Mouse (Mus musculus) adrenal gland, postnatal 14 days (tissue): Measurements from ENCODE around the gene Rnf10. TPM values are rescaled to one million over a fixed set of nuclear protein-coding genes. Genes with fewer than 3 reads are reported as not detected.
A peak's percentile ranks its signal among the peaks of the same experiment; 100 is the strongest.

Experiments used
- DNase-seq: peaks from one replicate; pipeline ENCODE4 v3.0.0; 2021; ENCODE audit warnings: mixed read lengths
- total RNA-seq: library from RNA; stranded (reverse); gene quantifications from 2 replicates; pipeline ENCODE4 v1.2.3, GENCODE M21; 2021

Rnf10 gene
- total RNA-seq, 1 experiment from 2014 or later: 262 TPM

DNA sequence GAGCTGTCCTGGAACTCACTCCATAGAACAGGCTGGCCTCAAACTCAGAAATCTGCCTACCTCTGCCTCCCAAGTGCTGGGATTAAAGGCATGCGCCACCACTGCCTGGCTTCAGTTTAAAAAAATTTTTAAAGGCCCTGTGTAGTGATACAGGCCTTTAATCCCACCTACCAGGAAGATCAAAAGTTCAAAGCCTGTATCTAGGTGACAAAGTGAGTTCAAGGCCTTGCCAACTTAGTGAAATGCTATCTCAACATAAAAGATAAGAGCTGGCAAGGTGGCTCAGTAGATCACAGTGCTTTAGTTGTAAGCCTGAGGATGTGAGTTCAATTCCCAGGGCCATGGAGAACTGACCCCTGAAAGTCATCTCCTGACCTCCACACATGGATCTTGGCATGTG, 5.4 kb upstream of the Rnf10 start:
- DNase-seq: no peak

DNA sequence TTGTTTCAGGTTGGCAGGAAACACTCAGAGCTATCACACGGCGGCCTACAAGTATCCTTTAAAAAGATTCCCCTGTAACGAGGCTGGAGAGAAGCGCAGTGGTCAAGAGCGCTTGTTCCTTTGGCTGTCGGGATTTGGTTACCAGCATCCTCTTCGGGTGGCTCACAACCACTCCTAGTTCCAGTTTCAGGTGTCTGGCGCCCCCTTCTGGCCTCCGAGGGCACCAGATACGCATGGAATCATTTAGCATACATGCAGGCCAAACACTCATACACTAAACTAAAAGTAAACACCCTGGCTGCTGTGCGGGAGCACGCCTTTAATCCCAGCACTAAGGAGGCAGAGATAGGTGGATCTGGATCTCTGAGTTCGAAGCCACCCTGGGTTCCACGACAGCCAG, 3.3 kb upstream of the Rnf10 start:
- DNase-seq: peak; percentile 41

DNA sequence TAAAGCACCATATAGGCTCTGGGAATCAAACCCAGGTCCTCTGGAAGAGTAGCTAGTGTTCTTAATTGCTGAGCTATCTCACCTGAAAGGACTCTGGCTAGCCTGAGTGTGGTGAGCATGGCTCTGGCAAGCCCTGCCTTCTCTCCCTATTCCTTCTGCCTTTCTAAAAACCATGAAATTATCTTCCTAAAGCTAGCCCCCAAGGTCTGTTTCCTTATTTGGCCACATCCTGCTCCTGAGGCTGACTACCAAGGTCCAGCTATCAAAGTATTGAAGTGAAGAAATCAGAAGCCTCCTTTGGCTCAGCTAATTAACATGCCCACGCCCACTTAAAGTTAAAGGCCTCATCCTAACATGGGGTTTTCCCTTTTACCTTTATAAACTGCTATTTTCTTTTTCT, 2.1 kb upstream of the Rnf10 start:
- DNase-seq: peak; percentile 49

DNA sequence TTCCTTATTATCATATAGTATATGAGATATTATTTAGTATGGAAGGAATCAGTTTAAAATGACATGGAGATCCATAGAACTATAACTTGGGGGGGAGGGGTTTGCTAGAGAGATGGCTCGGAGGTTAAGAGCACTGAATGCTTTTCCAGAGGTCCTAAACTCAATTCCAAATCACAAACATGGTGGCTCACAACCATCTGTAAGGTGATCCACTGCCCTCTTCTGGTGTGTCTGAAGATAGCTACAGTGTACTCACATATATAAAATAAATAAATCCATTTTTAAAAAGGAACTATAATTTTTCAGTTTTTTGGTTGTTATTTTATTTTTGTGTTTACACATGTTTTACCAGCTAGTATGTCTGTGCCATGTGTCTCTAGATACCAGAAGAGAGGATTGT, 1.7 kb upstream of the Rnf10 start:
- no peak for DNase-seq

- no peak for DNase-seq
These were observed 944 bp upstream of the Rnf10 start for GRCm38 (mm10) chr5:115273549-115274135.

DNA sequence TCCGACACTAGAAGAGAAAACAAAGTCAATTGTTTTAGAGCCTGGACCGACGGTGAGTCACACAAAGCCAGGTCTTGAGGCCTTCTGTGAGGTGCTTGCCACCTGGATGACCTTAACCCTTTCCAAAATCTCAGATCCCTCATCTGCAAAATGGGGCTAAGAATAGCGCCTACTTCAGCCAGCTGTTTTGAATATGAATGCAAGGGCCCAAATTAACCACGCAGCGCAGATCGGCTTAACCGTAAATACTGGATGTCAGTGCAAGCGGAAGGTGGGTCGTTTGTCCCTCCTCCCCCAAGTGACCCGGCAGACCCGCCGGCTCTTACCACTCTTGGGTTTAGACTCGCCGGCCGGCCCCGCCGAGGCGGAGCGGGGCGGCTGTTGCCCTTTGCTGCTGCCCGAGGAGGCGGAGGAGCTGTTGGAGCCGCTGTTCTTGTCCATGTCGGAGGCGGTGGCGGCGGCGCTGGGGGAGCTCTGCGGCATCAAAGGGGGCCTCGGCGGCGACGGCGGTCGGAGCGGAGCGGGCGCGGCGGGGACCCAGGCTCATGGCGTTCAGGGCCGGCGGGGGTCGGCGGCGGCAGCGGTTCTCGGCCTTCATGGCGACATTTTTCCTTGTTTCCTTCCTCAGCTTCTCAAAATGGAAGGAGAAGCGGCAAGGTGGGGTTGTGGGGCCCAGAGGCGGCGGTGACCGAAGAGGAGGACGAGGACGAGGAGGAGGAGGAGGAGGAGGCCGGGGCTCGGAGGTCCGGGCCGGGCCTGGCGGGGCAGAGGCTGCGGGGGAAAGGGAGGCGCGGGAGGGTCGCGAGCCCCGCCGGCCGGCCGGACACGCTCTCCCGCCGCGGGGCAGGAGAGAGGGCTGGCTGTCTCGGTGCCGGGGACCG, 527 bp downstream of the Rnf10 start:
- peak; percentile 67 for DNase-seq

DNA sequence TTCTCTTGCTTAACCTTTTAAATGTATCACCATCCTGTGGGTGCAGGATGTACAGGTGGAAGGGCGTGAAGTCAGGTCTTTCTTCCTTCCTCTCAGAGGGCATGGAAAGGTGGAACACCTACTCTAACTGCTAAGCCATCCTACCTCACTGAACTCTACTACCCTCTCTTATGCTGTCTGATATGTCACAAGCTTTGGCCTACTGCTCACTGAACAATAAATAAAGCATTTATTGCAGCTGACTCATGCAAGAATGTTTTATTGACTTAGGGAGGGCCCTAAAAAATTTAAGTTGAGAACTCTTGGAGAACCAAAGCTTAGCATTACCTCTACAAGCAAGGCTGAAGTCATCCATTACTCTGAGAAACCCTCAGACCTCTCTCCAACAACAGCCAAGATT, 2.7 kb downstream of the Rnf10 start:
- no peak for DNase-seq

DNA sequence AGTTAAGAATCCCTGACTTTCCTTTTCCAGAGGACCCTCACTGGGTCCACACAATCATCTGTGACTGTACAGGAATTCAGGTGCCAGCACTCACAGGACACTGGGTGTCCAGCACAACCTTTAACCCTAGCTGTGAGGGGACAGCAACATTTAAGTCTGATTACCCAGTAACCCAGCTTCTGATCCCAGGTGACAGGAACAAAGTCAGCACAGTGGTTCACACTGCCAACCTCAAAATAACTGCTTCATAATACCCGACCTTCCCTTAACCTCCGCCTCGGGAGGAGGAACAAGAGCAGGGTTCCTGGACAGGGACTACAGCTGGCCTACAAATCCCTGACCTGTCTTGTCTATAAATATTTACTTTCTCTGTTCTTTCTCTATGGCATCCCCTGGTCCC, 4.4 kb downstream of the Rnf10 start:
- DNase-seq: no peak

DNA sequence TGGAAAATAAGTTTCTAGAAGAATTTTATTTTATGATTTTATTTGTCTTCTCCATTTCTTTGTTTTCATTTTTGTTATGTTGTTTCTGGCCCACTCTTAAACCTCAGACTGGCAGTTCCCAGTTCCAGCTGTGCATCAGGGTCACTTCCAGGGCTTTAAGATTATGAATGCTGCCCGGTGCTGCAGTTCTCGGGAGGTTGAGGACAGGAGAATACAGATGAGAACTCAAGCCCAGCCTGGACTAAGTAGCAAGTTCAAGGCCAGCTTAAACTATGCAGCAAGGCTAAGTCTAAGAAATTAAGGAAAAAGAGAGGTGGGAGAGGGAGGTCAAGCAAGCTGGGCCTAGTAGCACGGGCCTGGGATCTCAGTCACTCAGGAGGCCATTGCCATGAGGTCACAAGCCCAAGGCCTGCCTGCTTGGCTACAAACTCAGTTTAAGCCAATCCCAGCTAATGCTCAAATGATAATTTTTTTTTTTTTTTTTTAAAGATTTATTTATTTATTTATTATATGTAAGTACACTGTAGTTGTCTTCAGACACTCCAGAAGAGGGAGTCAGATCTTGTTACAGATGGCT, 5.1 kb downstream of the Rnf10 start:
- DNase-seq: peak; percentile 42

DNA sequence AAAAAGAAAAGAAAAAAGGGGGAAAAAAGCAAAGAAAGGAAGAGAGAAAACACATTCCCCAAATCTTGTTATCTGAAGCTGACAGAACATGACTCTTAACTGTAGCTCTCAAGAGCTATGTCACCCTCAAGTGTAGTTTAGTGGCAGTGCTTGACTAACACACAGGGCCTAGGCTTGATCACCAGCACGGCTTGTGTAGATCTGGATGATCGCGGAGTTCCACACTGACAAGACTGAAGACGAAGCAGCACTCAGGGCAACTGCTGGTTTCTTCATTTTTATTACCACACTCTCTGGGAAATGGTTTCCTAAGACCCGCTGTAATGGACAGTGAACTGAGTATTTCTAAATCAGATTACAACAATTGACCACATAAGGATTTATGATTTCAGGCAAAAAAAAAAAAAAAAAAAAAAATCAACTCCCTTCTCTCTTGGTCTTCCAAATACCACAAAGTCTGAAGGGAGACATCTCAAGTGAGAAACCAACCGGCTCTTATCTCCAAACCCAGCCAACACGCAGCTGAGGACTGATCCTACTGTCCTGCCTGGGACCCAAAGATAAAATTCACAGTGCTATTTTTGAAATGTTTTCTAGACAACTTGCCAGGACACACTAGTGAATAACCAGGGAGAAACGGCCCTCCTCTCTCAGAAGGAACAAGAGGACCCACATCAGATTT, 5.8 kb downstream of the Rnf10 start:
- no peak for DNase-seq

- DNase-seq: no peak
These were observed 6.4 kb downstream of the Rnf10 start for GRCm38 (mm10) chr5:115266340-115266739.

GRCm38 (mm10) chr5:115262502-115263291, 10.0 kb downstream of the Rnf10 start:
- DNase-seq: no peak

- DNase-seq: no peak
These were observed 10.8 kb downstream of the Rnf10 start for GRCm38 (mm10) chr5:115261880-115262279.

DNA sequence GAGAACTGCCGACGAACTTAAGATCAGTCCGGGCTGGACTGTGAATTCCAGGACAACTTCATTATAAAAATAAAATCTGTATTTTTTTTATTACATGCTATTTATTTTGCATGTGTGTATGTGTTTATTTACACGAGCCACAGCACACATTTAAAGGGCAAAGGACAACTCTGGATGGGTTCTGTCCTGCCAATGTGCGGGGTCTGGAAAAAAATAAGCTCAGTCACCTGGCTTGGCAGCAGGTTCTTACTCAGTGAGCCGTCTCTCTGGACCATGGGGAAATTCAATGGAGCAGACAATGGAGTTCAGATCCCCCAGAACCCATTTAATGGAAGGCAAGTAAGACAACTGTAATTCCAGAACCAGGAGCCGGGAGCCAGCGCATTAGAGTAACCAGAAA, 11.6 kb downstream of the Rnf10 start:
- no peak for DNase-seq

GRCm38 (mm10) chr5:115260356-115260755, 12.3 kb downstream of the Rnf10 start:
- DNase-seq: no peak

DNA sequence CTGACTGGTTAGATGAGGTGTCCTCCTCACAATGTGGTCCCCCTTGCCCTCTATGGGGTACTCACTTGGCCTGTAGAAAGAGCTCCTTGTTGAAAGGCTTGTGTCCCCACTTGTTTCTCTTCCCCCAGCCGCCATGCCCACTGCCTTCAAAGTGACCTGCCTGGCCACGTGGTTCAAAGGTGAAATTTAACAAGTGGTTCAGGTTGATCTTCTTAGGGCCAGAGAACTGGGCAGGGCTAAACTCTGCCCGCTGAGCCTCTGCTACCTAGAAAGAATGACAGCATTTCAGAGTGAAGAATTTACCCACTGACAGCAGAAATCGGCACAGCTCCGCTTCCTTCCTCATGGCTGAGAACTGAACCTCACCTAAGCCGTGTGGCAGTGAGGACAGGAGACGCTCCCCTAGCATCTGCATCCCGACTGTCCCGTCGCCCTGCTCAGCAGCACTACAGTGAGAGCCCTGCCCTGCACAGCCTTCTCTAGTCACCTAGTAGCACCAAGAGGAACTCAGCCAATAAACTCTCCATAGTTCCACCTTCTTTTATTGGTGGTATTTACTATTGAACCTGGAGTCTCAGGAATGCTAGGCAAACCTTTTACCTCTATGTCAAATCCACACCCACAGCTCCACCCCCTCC, 15.7 kb downstream of the Rnf10 start:
- DNase-seq: no peak

DNA sequence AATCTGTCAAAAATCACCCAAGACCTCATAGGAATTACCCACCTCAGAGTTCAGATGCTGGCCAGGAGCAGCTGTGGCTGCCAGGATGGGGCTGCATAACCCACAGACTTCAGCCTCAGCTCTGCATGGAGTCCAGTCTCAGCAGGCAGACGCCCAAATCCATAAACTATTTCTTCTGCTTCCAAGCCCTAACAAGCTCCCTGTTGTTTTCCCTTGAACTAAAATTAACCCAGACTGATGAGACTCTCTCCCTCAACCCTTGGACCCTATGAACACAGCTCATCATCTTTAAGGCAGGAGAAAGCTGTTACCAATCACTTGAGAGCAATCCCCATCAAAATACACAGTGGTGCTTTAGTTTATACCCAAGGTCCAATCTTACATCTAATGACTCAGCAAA, 17.2 kb downstream of the Rnf10 start:
- no peak for DNase-seq

DNA sequence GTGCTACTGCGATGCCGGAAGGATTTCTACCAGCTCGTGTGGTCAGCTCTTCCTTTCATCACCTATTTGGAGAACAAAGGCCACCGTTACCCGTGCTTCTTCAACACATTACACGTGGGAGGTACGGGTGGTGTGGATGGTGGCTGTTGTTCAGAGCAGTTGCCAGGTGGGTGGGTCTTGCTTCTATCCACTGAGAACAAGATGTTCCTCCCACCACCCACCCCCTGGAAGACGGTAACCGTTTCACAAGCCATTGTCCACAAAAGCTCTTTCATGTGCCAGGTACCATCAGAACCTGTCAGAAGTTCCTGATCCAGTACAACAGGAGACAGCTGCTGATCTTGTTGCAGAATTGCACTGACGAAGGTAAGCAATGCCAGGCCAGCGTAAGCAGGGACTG, 32.5 kb downstream of the Rnf10 start:
- no peak for DNase-seq

GRCm38 (mm10) chr5:115238729-115239195, 33.9 kb downstream of the Rnf10 start:
- DNase-seq: peak; percentile 44

DNA sequence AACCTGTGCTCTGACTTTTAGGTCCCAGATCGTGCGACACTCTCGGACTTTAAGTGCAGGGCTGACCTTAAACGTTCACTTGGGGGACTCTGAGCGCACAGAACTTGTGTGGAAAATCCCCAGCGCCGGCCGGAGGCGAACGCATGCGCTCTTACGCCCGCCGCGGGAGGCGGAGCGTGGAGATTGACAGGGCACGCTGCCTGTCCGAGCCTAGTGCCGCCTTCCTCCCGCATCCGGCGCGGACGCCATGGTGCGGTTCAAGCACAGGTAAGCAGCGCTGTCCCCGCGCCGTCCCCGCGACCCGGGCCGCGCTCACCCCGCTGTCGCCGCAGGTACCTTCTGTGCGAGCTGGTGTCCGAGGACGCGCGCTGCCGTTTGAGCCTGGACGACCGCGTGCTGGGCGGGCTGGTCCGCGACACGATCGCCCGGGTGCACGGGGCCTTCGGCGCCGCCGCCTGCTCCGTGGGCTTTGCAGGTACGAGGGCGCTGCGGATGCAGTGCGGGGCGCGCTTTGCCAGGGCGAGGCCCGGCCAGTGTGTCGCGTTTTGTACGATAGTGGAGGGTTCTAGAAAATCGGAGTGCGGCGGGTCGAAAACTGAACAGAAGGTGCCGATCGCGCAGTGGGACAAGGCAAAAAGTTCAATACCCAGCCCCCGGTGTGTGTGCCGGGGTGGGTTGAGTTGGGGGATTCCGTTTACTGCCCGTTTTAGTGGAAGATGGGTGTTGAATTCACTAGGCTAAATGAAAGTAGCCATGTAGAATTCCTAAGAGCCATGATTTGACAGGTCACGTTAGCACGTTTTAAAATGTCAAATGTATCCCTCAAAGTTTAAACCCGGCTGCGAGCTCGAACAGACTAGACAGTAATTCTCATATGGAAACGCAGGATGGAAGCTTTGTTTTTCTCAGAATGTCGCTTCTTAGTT, 34.6 kb downstream of the Rnf10 start:
- DNase-seq: peak; percentile 96
